Mouse (Mus musculus) 3134 (cell line): ENCODE data around the gene Wapl.

ENCODE experiments used
- DNase-seq: peaks from one replicate; pipeline ENCODE4 v3.0.0-alpha.2; 2011; ENCODE audit warnings: low spot score; ENCODE audit not compliant: insufficient read length; ENCODE audit errors: extremely low read depth

Gene Wapl

GRCm38 (mm10) chr14:34770467-34770866 is 96.7 kb downstream of the Wapl start:
- no peak for DNase-seq

GRCm38 (mm10) chr14:34771601-34772000 is 97.9 kb downstream of the Wapl start:
- no peak for DNase-seq

GRCm38 (mm10) chr14:34772132-34772531 is 98.4 kb downstream of the Wapl start:
- DNase-seq = no peak

- DNase-seq = no peak
These were observed 100.0 kb downstream of the Wapl start for GRCm38 (mm10) chr14:34773681-34774080.

- no peak for DNase-seq
These were observed 100.5 kb downstream of the Wapl start for GRCm38 (mm10) chr14:34774231-34774630.

- DNase-seq = no peak
These were observed 103.1 kb downstream of the Wapl start for GRCm38 (mm10) chr14:34776719-34777385.

GRCm38 (mm10) chr14:34777810-34778209 is 104.1 kb downstream of the Wapl start:
- peak; percentile 21 for DNase-seq

GRCm38 (mm10) chr14:34778760-34779159 is 105.0 kb downstream of the Wapl start:
- DNase-seq = peak; percentile 19

GRCm38 (mm10) chr14:34793406-34794037 is 119.8 kb downstream of the Wapl start:
- no peak for DNase-seq
